Comparison of ENCODE assay signal across 20 mouse cellular contexts in genomic region chr1:89317897-89318296, GRCm38 (mm10).
"Had no signal": no experiment of that assay in that cellular context is flagged by ENCODE, and none has a peak within 500 bp of the region (broad histone marks: within the 10 kb centered on the region; RNA-seq: fewer than 3 reads in every experiment).

No protein-coding gene starts in this region.

- DNase-seq: liver, postnatal 0 days; lung, adult 2 months; lung, postnatal 14 days; lung, postnatal 36 days; midbrain, embryonic 14.5 days; right cerebral cortex, postnatal 14 days; thymus, adult 18-20 months; thymus, postnatal 14 days; thymus, postnatal 36 days had no signal

- ATAC-seq: liver, postnatal 0 days; lung, postnatal 0 days; midbrain, embryonic 16.5 days had no signal

- H3K36me3 ChIP-seq: liver, embryonic 15.5 days; lung, embryonic 15.5 days; midbrain, embryonic 10.5 days; midbrain, embryonic 12.5 days; neural tube, embryonic 13.5 days; neural tube, embryonic 15.5 days; stomach, embryonic 15.5 days had no signal

- H3K4me2 ChIP-seq: liver, embryonic 15.5 days; lung, embryonic 15.5 days; midbrain, embryonic 12.5 days; neural tube, embryonic 13.5 days; neural tube, embryonic 15.5 days; stomach, embryonic 15.5 days had no signal

- H3K9ac ChIP-seq: liver, embryonic 15.5 days; liver, postnatal 0 days; lung, embryonic 15.5 days; midbrain, embryonic 12.5 days; neural tube, embryonic 13.5 days; neural tube, embryonic 15.5 days; stomach, embryonic 15.5 days had no signal

- H3K4me1 ChIP-seq: liver, embryonic 15.5 days; lung, embryonic 15.5 days; midbrain, embryonic 10.5 days; midbrain, embryonic 12.5 days; neural tube, embryonic 13.5 days; neural tube, embryonic 15.5 days; stomach, embryonic 15.5 days had no signal

- H3K4me3 ChIP-seq: liver, embryonic 15.5 days; lung, embryonic 15.5 days; midbrain, embryonic 10.5 days; midbrain, embryonic 12.5 days; myocyte; neural tube, embryonic 13.5 days; neural tube, embryonic 15.5 days; stomach, embryonic 15.5 days had no signal

- H3K27me3 ChIP-seq: lung, embryonic 15.5 days; neural tube, embryonic 13.5 days; neural tube, embryonic 15.5 days; stomach, embryonic 15.5 days had no signal

- H3K27ac ChIP-seq: liver, embryonic 15.5 days; lung, embryonic 15.5 days; macrophage; midbrain, embryonic 10.5 days; midbrain, embryonic 12.5 days; neural tube, embryonic 13.5 days; neural tube, embryonic 15.5 days; stomach, embryonic 15.5 days had no signal

- H3K9me3 ChIP-seq: liver, embryonic 15.5 days; lung, embryonic 15.5 days; midbrain, embryonic 10.5 days; midbrain, embryonic 12.5 days; neural tube, embryonic 13.5 days; neural tube, embryonic 15.5 days; stomach, embryonic 15.5 days had no signal
